Mouse (Mus musculus) heart, adult 2 months (tissue): Measurements from ENCODE around the gene Hhipl1. TPM values are rescaled to one million over a fixed set of nuclear protein-coding genes. Genes with fewer than 3 reads are reported as not detected.
A peak's percentile ranks its signal among the peaks of the same experiment; 100 is the strongest.

Experiments
- DNase-seq, 2 experiments: peaks; one replicate each; pipeline ENCODE4 v3.0.0; 2021
- H3K27ac ChIP-seq: fragments of 200-600 bp; 2 replicates; pipeline ENCODE4 v1.8.1; 2022
- H3K27me3 ChIP-seq: fragments of 200-500 bp; 2 replicates; pipeline ENCODE4 v1.6.1; 2012; ENCODE audit warnings: mild to moderate bottlenecking, low read length, inconsistent platforms, mixed read lengths; ENCODE audit not compliant: control insufficient read depth, insufficient read depth
- H3K36me3 ChIP-seq: fragments of 200-500 bp; 2 replicates; pipeline ENCODE4 v1.6.1; 2012; ENCODE audit warnings: low read length, inconsistent platforms; ENCODE audit not compliant: control insufficient read depth, insufficient read depth
- H3K4me1 ChIP-seq: fragments of 200-500 bp; 2 replicates; pipeline ENCODE4 v1.6.1; 2011; ENCODE audit warnings: low read length; ENCODE audit not compliant: control insufficient read depth, insufficient read depth
- H3K4me3 ChIP-seq: fragments of 200-600 bp; 2 replicates; pipeline ENCODE4 v1.8.1; 2022
- H3K79me2 ChIP-seq: fragments of 200-500 bp; replicated peaks from 2 replicates; pipeline ENCODE4 v1.6.1; 2012; ENCODE audit warnings: mild to moderate bottlenecking, inconsistent platforms, low read length, moderate library complexity, mixed read lengths; ENCODE audit not compliant: control insufficient read depth, insufficient read depth
- H3K9ac ChIP-seq: fragments of 200-500 bp; 2 replicates; pipeline ENCODE4 v1.6.1; 2012; ENCODE audit warnings: low read depth, mild to moderate bottlenecking, control low read depth, inconsistent platforms, low read length, mixed read lengths
- CTCF ChIP-seq: fragments of 200-600 bp; IDR thresholded peaks from 2 replicates; pipeline ENCODE4 v1.8.1; 2022; ENCODE audit warnings: antibody characterized with exemption, mild to moderate bottlenecking, moderate library complexity
- EP300 ChIP-seq: fragments of 200-500 bp; IDR thresholded peaks from 2 replicates; pipeline ENCODE4 v1.6.1; 2011; ENCODE audit warnings: low read depth, low read length, control low read depth; ENCODE audit not compliant: insufficient read depth
- POLR2A ChIP-seq: fragments of 200-500 bp; IDR thresholded peaks from 2 replicates; pipeline ENCODE4 v1.6.1; 2011; ENCODE audit warnings: mild to moderate bottlenecking, low read depth, low read length, control low read depth; ENCODE audit not compliant: insufficient read depth
- WGBS: fragments of 180-500 bp; shearing (Covaris S2); methylation state at CpG from one replicate; pipeline ENCODE4 v1.1.7; 2018; 5-methylcytosine and 5-hydroxymethylcytosine counted together
- intact Hi-C: fragments of 180-260 bp; cut with DNase I; formaldehyde crosslinking; loops from one replicate; pipeline ENCODE4 v1.15.1; 2025
- polyA plus RNA-seq: library from polyadenylated mRNA; depleted of rRNA; stranded (reverse); fragments of >200 nt; gene quantifications from 2 replicates; pipeline ENCODE4 v1.2.3, GENCODE M21; 2012
- total RNA-seq, 2 experiments: library from RNA; stranded (reverse); gene quantifications; 2 replicates each; pipeline ENCODE4 v1.2.3; 2021

Gene Hhipl1
- total and polyA plus RNA-seq, 3 experiments, result 1.2 to 1.8 (median 1.5) TPM

- Histone ChIP-seq H3K79me2 (0 out of 2 replicates have a peak, but pooled peaks cover under 1% of the 10 kb centered on the region), H3K4me3 (peak overlapping the region; percentile 20; the same call in 1 of the 2 replicates), H3K27me3 (no peaks in the 10 kb centered on the region), H3K4me1 (peaks cover 39% of the 10 kb centered on the region), H3K27ac (peak overlapping the region; percentile 87), H3K9ac (peak overlapping the region; percentile 7; the same call in 1 of the 2 replicates), H3K36me3 (peaks cover 2% of the 10 kb centered on the region)
- intact Hi-C loops, result loop anchor here (2.0 kb wide), 1 partner anchor 17 kb away; no protein-coding TSS in a partner anchor
- TF ChIP-seq POLR2A, result 0 out of 2 replicates have a peak, but pooled peaks have one; percentile 0
- TF ChIP-seq CTCF, result no peak
- WGBS, result 52% methylated on average over 27 of the region's 27 CpGs
- DNase-seq, result peak; percentile 66 to 73
Observed at GRCm38 (mm10) chr12:108265831-108266619, 40.0 kb upstream of the Hhipl1 start.

- Histone ChIP-seq H3K9ac (no peak overlapping the region), H3K4me3 (no peak overlapping the region), H3K4me1 (peaks cover 47% of the 10 kb centered on the region), H3K36me3 (peaks cover 2% of the 10 kb centered on the region), H3K27me3 (no peaks in the 10 kb centered on the region), H3K79me2 (no peaks in the 10 kb centered on the region), H3K27ac (peak overlapping the region; percentile 87)
- 38% methylated on average over 7 of the region's 7 CpGs for WGBS
- peak; percentile 61 to 64 for DNase-seq
- TF ChIP-seq POLR2A (0 out of 2 replicates have a peak, but pooled peaks have one; percentile 28), EP300 (peak; percentile 68; the same call in 1 of the 2 replicates), CTCF (no peak)
- intact Hi-C loops, result no loop called here
Observed at GRCm38 (mm10) chr12:108267653-108268052, 38.4 kb upstream of the Hhipl1 start.

- peaks cover 2% of the 10 kb centered on the region for H3K36me3 ChIP-seq
- DNase-seq, result no peak
- H3K27ac ChIP-seq, result peak overlapping the region; percentile 87; the same call in 1 of the 2 replicates
- H3K9ac ChIP-seq, result no peak overlapping the region
- peaks cover 48% of the 10 kb centered on the region for H3K4me1 ChIP-seq
- 93% methylated on average over 10 of the region's 10 CpGs for WGBS
- TF ChIP-seq CTCF, result no peak
- TF ChIP-seq POLR2A, result no peak
- TF ChIP-seq EP300, result no peak
- intact Hi-C loops, result no loop called here
- H3K79me2 ChIP-seq, result no peaks in the 10 kb centered on the region
- no peak overlapping the region for H3K4me3 ChIP-seq
- H3K27me3 ChIP-seq, result no peaks in the 10 kb centered on the region
Observed at GRCm38 (mm10) chr12:108268970-108269369, 37.1 kb upstream of the Hhipl1 start.

GRCm38 (mm10) chr12:108269699-108270098 is 36.4 kb upstream of the Hhipl1 start:
- peaks cover 43% of the 10 kb centered on the region for H3K4me1 ChIP-seq
- no peaks in the 10 kb centered on the region for H3K79me2 ChIP-seq
- TF ChIP-seq EP300, result no peak
- no peak for TF ChIP-seq CTCF
- no peak for TF ChIP-seq POLR2A
- H3K36me3 ChIP-seq, result peaks cover 2% of the 10 kb centered on the region
- intact Hi-C loops, result no loop called here
- no peak overlapping the region for H3K4me3 ChIP-seq
- H3K9ac ChIP-seq, result no peak overlapping the region
- H3K27me3 ChIP-seq, result no peaks in the 10 kb centered on the region
- H3K27ac ChIP-seq, result peak overlapping the region; percentile 49; the same call in 1 of the 2 replicates
- WGBS, result 57% methylated on average over 5 of the region's 5 CpGs
- no peak for DNase-seq

- no peak overlapping the region for H3K4me3 ChIP-seq
- TF ChIP-seq CTCF (no peak), POLR2A (no peak), EP300 (no peak)
- WGBS, result 27% methylated on average over 13 of the region's 13 CpGs
- no peak overlapping the region for H3K9ac ChIP-seq
- peak overlapping the region; percentile 65 for H3K27ac ChIP-seq
- peak; percentile 55 to 68 for DNase-seq
- intact Hi-C loops, result no loop called here
- H3K36me3 ChIP-seq, result peaks cover 2% of the 10 kb centered on the region
- H3K79me2 ChIP-seq, result no peaks in the 10 kb centered on the region
- H3K27me3 ChIP-seq, result no peaks in the 10 kb centered on the region
- peaks cover 40% of the 10 kb centered on the region for H3K4me1 ChIP-seq
Observed at GRCm38 (mm10) chr12:108270240-108270919, 35.7 kb upstream of the Hhipl1 start.
